Mouse (Mus musculus) granulocyte monocyte progenitor cell, adult 5-6 weeks (primary cell): Measurements from ENCODE around the gene Vmn1r51. TPM values are rescaled to one million over a fixed set of nuclear protein-coding genes. Genes with fewer than 3 reads are reported as not detected.
"Not testable (repeated sequence)": the region's sequence is repeated elsewhere in the genome, so short reads cannot be mapped to it uniquely, and the experiment has no call there.

ENCODE experiments used
- ATAC-seq: replicated peaks from 2 replicates; pipeline ENCODE4 v1.8.0; 2016; ENCODE audit warnings: mild to moderate bottlenecking, moderate TSS enrichment, inconsistent platforms; ENCODE audit not compliant: poor library complexity, severe bottlenecking
- total RNA-seq, 2 experiments: library from RNA; stranded (forward) in 1 of 2; stranded (reverse) in 1 of 2; fragments of 200-712, 200-1000 nt in 1 of 2; fragments of >200 nt in 1 of 2; fragmentation: Nextera tagmentation in 1 of 2; gene quantifications; 2 replicates each; pipeline ENCODE4 v1.2.3; 2014 to 2017

Vmn1r51 gene
- total RNA-seq (2014; fragmentation: Nextera tagmentation), result not detected in 2 replicates
- not detected in 2 replicates for total RNA-seq (2017)

DNA sequence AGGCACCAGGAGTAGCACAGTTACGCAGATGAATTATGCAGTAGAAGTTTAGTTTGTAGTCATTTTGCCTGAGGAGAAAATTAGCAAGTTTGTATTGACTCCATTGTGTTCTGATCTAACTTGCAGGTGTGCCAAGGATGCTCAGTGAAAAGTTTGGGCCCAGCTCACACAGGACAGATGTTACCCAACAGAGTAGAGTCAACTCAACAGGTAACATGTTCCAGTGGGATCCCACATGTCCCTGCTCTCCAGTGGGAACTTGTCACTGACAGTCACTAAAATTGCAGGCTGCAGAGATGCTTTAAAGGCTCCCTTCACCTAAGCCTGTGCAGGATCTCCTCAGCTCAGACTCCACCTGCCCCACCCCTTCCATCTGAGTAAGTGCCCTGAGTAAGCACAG lies at the start of gene Vmn1r51:
TSS of gene Vmn1r51 (plus strand) at position 301 of the 400 bp plus-strand sequence.
- not testable (repeated sequence) for ATAC-seq

GRCm38 (mm10) chr6:90078406-90078805 lies 44.0 kb upstream of the Vmn1r51 start, which contains the start of gene Vmn1r49:
TSS of gene Vmn1r49 (minus strand) at chr6:90078506.
- no peak for ATAC-seq

GRCm38 (mm10) chr6:90100566-90100965 lies 21.8 kb upstream of the Vmn1r51 start:
- ATAC-seq, result no peak

- ATAC-seq, result no peak
Observed at GRCm38 (mm10) chr6:90101130-90101529, 21.3 kb upstream of the Vmn1r51 start, which contains the start of gene Vmn1r50. TSS of gene Vmn1r50 (plus strand) at chr6:90101430.

DNA sequence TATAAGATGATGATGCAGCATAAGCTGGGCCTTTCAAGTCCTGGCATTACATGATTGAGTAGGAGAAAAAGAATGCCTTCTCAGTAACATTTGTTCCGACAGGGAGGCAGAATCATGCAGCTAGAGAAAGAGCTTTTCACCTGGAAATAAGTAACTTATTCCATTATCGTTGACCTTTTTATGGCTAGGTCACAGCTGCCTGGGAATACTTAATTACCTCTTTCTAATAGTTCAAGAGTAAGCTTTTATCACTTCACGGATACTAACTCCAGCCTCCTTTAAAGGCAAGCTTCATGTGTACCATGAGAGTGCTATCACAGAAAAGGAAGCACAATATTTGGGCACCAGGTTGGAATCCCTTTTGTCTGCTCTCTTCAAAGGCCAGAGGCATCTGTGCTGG lies 37.7 kb downstream of the Vmn1r51 start:
- no peak for ATAC-seq

DNA sequence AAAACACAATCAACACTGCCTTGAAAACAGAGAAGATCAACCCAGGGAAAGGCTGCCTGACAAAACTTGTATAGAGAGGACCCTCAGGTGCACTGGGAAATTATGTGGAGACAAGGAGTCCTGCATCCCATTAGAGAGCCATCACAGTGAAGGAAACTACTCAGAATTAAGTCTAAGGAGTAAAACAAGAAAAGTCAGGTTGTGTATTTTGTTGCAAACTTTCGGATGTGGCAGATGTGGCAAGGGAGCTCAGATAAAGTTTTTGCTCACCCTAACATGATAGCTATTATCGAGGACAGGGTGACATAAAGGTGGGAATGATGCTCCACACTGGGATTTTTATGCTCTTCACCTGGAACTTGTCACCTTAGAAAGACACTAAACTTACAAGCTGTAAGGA lies 52.1 kb downstream of the Vmn1r51 start, which contains the start of gene Vmn1r52:
TSS of gene Vmn1r52 (plus strand) at position 301 of the 400 bp plus-strand sequence.
- ATAC-seq, result no peak

Other genes starting within 250 kb of the Vmn1r51 start
- not detected in 2 replicates for gene Vmn1r42, start 246.2 kb upstream of the Vmn1r51 start, total RNA-seq (2014; fragmentation: Nextera tagmentation)
- gene Vmn1r42, start 246.2 kb upstream of the Vmn1r51 start, total RNA-seq (2017), result not detected in 2 replicates
- gene Vmn1r43, start 246.2 kb upstream of the Vmn1r51 start, total RNA-seq (2014; fragmentation: Nextera tagmentation), result not detected in 2 replicates
- not detected in 2 replicates for gene Vmn1r43, start 246.2 kb upstream of the Vmn1r51 start, total RNA-seq (2017)
- not detected in 2 replicates for gene Vmn1r44, start 238.9 kb upstream of the Vmn1r51 start, total RNA-seq (2014; fragmentation: Nextera tagmentation)
- gene Vmn1r44, start 238.9 kb upstream of the Vmn1r51 start, total RNA-seq (2017), result not detected in 2 replicates
- not detected in 2 replicates for gene Vmn1r45, start 182.0 kb upstream of the Vmn1r51 start, total RNA-seq (2014; fragmentation: Nextera tagmentation)
- not detected in 2 replicates for gene Vmn1r45, start 182.0 kb upstream of the Vmn1r51 start, total RNA-seq (2017)
- not detected in 2 replicates for gene Vmn1r46, start 153.3 kb upstream of the Vmn1r51 start, total RNA-seq (2014; fragmentation: Nextera tagmentation)
- gene Vmn1r46, start 153.3 kb upstream of the Vmn1r51 start, total RNA-seq (2017), result not detected in 2 replicates
- gene Vmn1r47, start 106.4 kb upstream of the Vmn1r51 start, total RNA-seq (2014; fragmentation: Nextera tagmentation), result not detected in 2 replicates
- gene Vmn1r47, start 106.4 kb upstream of the Vmn1r51 start, total RNA-seq (2017), result not detected in 2 replicates
- gene Vmn1r48, start 85.8 kb upstream of the Vmn1r51 start, total RNA-seq (2014; fragmentation: Nextera tagmentation), result not detected in 2 replicates
- not detected in 2 replicates for gene Vmn1r48, start 85.8 kb upstream of the Vmn1r51 start, total RNA-seq (2017)
- gene Vmn1r49, start 44.1 kb upstream of the Vmn1r51 start, total RNA-seq (2014; fragmentation: Nextera tagmentation), result not detected in 2 replicates
- not detected in 2 replicates for gene Vmn1r49, start 44.1 kb upstream of the Vmn1r51 start, total RNA-seq (2017)
- gene Vmn1r50, start 21.2 kb upstream of the Vmn1r51 start, total RNA-seq (2014; fragmentation: Nextera tagmentation), result not detected in 2 replicates
- gene Vmn1r50, start 21.2 kb upstream of the Vmn1r51 start, total RNA-seq (2017), result not detected in 2 replicates
- gene Vmn1r52, start 52.2 kb downstream of the Vmn1r51 start, total RNA-seq (2014; fragmentation: Nextera tagmentation), result not detected in 2 replicates
- gene Vmn1r52, start 52.2 kb downstream of the Vmn1r51 start, total RNA-seq (2017), result not detected in 2 replicates
- gene V1ra8, start 80.2 kb downstream of the Vmn1r51 start, total RNA-seq (2014; fragmentation: Nextera tagmentation), result not detected in 2 replicates
- not detected in 2 replicates for gene V1ra8, start 80.2 kb downstream of the Vmn1r51 start, total RNA-seq (2017)
- not detected in 2 replicates for gene Vmn1r53, start 101.8 kb downstream of the Vmn1r51 start, total RNA-seq (2014; fragmentation: Nextera tagmentation)
- not detected in 2 replicates for gene Vmn1r53, start 101.8 kb downstream of the Vmn1r51 start, total RNA-seq (2017)
- not detected in 2 replicates for gene Vmn1r54, start 123.7 kb downstream of the Vmn1r51 start, total RNA-seq (2014; fragmentation: Nextera tagmentation)
- not detected in 2 replicates for gene Vmn1r54, start 123.7 kb downstream of the Vmn1r51 start, total RNA-seq (2017)
- not detected in 2 replicates for gene BC048671, start 178.6 kb downstream of the Vmn1r51 start, total RNA-seq (2014; fragmentation: Nextera tagmentation)
- not detected in 2 replicates for gene BC048671, start 178.6 kb downstream of the Vmn1r51 start, total RNA-seq (2017)
- 11.5 and 16.0 TPM in 2 replicates for gene Chst13, start 202.6 kb downstream of the Vmn1r51 start, total RNA-seq (2014; fragmentation: Nextera tagmentation)
- gene Chst13, start 202.6 kb downstream of the Vmn1r51 start, total RNA-seq (2017), result 15.9 and 19.9 TPM in 2 replicates
- not detected in 2 replicates for gene Uroc1, start 210.7 kb downstream of the Vmn1r51 start, total RNA-seq (2014; fragmentation: Nextera tagmentation)
- not detected in 2 replicates for gene Uroc1, start 210.7 kb downstream of the Vmn1r51 start, total RNA-seq (2017)
- 13.3 and 14.0 TPM in 2 replicates for gene Zxdc, start 246.9 kb downstream of the Vmn1r51 start, total RNA-seq (2014; fragmentation: Nextera tagmentation)
- gene Zxdc, start 246.9 kb downstream of the Vmn1r51 start, total RNA-seq (2017), result 11.5 and 12.6 TPM in 2 replicates